Mouse (Mus musculus): ENCODE measurements at regions not wholly inside any gene's neighbourhood (a gene's known extent, or its start where the extent isn't known, plus 50 kb on each side); places are given as distances from the start of the nearest gene placed in this dataset.

DNA sequence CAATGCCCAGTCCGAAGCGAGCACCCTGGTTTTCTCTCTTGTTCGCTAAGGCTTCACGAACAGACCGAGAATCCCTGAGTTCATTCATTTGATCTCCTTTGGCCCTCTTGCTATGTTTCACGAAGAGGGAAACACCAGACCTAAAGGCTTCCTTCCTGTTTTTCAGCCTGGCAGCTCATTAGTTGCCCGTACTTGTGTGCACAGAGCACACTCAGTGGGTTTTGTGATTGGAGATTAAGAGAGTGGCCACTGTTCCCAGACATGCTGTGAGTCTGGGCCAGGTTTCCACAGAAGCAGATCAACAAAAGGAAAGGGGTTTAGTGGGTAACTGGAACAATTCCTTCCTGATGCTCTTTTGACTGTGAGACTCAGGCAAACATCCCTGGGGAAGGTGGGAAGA lies 331.5 kb upstream of the Kazn start:
- no peak for DNase-seq (ENCODE audit: low read depth, low spot score)

DNA sequence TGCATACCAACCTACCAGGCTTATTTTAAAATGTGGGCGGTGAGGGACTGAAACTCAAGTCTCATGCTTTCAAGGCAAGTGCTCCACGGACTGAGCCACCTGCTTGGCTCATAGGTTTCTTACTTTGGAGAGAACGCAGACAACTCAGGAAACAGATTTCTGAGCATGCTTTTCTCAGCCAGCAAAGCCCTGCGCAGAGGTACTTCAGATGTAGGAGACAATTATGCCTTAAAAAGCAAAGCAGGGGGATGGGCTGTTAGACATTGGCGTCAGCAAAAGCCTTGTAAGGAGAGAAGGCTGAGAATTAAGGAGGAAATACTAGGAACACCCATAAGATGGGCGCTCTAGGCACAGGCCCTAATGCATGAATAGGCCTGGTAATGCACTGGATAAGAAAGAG lies 329.4 kb upstream of the Kazn start:
- DNase-seq (ENCODE audit: low read depth, low spot score): peak; percentile 61

DNA sequence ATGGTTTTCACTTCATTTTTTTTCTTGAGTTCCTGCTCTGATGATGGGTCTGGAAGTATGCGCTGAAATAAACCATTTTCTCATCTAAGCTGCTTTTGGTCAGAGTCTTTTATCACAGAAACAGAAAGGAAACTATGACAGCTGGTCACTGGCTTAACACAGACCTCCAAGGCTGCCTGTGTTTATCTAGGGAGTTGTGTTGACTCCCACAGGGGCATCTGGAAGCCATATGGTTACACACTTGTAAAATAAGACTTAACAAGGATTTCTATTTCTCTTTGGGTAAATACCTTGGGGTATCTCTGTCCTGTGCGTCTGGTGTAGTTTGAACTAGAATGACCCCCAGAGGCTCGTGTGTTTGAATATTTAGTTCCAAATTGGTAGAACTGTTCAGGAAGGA lies 315.5 kb upstream of the Kazn start:
- DNase-seq (ENCODE audit: low read depth, low spot score): peak; percentile 49

DNA sequence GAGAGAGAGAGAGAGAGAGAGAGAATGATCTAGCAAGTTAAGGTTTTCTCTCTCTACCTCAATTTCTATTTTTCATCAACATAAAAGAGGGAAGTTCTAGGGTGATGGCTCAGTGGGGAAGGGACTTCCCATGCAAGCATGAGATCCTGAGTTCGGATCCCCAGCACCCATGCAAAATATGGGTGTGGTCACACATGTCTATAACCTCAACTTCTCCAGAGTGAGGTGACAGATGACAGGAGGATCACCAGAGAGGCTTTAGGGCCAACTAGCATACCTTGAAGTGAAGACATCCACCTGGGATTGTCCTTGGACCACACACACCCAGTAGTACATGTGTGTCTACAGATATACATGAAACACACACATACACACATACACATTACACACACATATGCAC lies 306.7 kb upstream of the Kazn start:
- DNase-seq (ENCODE audit: low read depth, low spot score): no peak

DNA sequence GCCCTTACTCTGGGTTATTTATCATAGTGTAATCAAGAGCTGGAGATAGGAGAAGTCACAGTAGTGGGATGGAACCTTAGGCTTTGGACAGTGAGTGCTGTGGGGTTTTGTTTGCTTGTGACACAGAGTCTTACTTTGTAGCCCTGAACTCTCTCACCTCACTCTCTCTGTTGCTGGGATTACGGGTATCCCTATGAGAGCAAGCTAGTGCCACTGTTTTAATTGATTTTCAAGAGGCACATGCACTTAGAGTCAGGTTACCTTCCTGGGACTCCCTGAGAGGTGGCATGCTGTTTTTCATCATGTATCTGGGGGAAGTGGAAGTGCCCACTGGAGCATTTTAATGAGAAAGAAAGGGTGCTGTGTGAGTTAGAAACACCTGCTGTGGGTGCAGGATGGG lies 306.0 kb upstream of the Kazn start:
- no peak for DNase-seq (ENCODE audit: low read depth, low spot score)

DNA sequence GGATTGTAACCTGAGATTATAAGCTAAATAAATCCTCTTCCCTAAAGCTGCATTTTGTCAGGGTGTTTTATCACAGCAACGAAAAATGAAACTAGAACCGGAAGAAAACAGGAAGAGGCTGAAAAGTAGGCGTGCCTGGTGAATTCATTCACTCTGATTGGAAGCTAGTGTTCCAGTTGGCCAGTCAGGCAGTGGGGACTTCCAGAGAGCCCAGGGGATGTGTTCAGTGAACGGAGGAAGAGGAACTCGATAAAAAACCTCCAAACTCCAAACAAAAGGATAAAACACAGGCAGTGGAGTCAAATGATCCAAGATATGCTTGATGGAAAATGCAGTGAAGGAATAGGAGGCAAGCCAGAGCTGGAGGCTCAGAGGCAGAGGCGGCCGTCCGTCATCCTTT lies 305.5 kb upstream of the Kazn start:
- no peak for DNase-seq (ENCODE audit: low read depth, low spot score)

DNA sequence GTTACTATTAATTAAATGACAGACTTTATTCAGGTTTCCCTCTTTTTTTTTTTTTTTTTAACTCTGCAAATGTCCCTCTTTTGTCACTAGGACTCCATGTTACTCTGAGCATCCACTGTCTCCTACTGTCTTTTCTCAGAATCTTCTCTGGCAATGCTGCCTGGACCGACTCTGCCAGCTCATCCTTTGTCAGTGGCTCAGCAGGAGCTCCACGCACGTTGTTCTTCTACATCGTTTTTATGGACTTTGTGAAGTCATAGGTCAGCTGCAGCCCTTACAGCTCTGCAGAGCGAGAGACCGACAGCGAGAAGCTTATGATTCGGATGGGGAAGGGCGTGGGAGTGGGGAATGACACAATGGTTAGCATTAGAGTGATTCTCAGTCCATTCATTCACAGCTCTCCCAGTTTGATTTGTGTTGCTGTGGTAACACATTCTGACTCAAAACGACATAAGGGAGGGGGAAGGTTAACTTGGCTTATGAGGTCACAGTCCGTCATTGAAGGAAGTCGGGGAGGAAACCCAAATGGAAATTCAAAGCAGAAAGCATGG lies 300.1 kb upstream of the Kazn start:
- DNase-seq (ENCODE audit: low read depth, low spot score): no peak

DNA sequence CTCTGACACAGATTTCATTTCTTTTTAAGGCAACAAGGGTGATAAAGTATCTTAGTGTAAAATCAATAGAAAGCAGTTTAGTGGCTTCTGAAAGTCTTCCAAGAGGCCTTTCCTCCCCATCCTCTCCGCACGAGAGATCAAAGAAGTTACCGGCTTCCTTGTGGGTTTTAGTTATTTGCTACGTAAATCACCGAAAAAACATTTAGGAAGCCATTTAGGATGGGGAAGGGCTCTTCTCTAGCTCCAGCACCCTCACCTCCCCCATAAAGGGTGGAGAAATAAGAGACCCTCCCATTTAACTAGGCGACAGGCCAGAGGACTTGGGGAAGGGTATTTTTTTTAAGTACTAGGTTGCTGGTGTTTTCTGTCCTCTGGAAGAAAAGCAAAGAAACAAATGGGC lies 287.9 kb upstream of the Kazn start:
- no peak for DNase-seq (ENCODE audit: low read depth, low spot score)

DNA sequence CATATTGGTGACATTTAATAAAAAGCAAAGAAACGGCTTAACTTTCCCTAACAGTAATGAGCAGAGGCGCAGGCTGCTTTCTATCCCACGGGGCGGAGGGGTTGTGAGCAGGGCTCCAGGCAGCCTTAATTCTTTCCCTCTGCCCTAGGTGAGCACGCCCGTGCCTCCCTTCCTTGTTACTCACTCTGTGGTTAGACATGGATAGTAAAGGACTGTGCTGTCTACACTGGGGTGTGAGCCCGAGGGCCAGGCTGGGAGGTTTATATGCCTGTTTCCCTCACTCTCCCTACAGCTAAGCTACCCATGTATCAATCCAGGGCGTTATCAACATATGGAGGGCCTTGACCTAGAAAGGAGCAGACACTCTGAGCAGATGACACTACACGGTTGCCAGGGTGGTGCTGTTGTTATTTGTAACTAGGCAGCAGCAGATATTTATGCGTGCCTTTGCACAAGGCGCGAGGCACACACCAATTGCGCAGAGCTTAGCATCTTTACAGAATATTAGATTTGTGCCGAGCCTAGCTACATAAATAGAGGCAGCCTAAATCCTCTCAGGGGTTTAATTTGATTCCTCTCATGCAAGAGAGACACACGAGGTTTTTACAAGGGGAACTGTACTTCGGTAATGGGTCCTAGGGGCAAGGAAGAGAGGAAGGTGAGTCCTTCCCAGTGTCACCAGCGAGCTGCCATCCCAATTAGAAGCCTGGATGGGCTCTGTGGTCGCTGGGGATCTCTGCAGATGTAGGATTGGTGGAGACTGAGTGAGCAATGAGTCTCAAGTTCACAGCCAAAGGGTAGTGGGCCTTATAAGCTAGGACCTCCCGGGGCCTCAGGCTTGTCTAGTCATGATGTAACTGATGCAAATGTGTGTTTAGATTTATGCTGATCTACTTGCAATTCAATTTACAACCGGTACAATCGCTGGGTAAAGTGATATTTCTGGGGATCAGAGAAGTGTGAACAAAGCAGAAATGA lies 278.6 kb upstream of the Kazn start:
- DNase-seq (ENCODE audit: low read depth, low spot score): no peak

DNA sequence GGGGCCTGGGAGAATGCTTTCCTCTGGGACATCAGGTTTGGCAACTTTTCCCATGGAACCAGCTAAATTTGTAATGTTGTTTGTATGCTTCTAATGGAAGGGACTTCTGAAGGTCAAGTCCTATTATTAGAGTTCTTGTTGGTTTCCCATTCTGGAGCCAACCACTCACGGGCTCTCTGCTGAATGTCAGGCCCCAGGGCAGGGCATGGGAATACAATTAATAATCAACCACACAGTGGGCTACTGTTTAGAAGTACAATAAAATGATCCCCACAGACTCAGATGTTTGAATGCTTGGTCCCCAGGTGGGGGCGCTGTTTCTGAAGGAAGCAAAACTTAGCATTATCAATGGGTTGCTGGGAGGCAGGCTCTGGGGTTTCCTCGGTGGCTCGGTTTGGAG lies 275.6 kb upstream of the Kazn start:
- DNase-seq (ENCODE audit: low read depth, low spot score): no peak

DNA sequence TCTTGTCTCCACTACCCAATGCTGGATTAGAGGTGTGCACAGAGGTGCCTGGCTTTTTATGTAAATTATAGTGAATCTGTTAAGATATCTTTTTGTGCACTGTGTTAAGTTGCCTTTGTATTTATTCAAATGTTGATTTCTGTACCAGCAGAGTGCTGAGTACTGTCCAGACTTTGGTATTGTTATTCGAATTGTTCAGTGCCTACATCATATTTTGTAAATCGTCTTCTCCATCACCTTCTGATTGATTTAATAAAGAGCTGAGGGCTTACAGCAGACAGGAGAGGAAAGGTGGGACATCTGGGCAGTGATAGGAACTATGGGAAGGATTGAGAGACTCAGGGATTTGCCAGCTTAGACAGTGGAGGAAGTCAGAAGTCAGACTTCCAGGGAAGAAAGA lies 270.2 kb upstream of the Kazn start:
- DNase-seq (ENCODE audit: low read depth, low spot score): no peak

DNA sequence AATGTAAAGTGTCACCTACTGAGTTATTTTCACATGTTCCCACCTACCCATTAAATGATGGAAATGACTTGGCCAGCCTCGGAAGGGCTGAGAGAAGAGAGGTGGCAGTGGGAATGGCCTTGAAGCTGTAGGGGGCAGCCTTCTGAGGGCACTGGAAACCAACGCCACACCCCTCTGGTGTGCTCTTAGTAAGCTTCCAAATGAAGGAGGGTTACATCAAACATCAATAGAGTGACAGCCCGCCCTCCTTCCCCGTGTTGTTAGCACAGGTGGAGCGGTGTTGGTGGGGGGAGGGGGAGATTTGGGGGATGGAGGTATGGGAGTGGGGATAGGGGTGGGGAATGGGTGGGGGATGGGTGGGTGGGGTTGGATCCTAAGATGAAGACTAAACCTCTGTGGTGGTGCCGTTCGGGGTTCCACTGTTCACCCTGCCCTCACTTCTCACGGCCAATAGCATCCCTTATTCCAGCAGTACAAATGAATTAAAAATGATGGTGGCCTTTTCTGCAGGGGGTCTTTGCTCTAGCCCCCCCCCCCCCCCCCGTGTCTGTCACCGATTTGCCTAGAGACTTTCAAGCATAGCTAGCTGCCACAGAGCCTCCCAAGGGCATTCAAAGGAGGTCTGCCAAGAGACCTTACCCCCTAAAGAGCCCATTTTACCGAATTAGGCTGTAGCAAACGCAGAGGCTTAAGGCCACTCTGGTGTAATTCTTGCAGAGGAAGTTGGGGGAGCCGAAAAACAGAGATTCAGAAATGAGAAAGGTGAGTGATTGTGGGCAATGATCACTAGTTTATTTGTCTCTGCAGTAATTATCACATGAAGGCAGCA lies 267.4 kb upstream of the Kazn start:
- DNase-seq (ENCODE audit: low read depth, low spot score): no peak

DNA sequence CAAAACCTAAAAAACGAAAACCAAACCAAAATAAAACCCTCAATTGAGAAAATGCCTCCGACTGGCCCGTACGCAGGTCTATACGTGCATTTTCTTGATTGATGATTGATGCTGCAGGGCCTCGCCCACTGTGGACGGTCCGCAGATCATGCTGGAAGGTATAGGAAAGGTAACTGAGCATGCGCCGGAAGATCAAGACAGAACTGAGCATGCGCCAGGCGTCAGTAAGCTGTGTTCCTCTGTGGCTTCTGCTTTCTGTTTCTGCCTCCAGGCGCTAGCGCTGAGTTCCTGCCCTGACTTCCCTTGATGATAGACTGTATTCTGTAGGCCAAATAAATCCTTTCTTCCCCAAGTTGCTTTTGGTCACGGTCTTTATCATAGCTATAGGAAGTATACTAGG lies 264.6 kb upstream of the Kazn start:
- DNase-seq (ENCODE audit: low read depth, low spot score): no peak

DNA sequence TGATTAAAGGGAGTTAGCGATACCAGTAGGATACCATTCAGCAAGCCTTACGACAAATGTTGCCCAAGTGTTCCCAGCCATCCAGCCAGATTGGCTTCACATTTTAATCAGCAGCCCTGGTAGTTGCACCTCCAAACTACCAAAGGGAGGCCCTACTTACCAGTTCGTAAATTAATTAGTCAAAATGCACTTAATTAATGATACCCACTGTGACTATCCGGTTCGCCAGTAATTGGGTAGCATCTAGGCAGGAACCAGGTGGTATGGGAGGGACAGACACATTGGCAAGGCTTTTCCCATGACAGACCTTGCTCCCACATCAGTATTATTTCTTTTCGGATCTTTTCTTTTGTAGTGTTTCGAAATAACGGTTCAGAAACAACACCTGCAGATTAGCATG lies 262.0 kb upstream of the Kazn start:
- DNase-seq (ENCODE audit: low read depth, low spot score): no peak

DNA sequence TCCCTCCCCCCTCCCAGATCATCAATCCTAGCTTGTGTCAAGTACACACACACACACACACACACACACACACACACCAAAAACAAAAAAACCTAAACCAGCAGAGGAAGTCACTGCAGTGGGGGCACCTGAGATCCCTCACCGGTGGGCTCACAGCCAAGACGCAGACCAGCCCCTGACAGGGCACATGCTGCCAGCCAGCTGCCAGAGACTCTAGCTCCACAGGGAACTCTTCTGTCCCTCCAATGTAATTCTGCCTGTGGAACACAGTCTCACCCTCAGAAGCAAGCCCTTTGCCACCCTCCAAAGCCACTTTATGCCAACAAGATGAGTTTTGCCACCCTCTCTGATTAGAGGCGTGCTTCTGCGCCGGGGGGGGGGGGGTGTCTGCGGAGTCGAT lies 261.3 kb upstream of the Kazn start:
- no peak for DNase-seq (ENCODE audit: low read depth, low spot score)

DNA sequence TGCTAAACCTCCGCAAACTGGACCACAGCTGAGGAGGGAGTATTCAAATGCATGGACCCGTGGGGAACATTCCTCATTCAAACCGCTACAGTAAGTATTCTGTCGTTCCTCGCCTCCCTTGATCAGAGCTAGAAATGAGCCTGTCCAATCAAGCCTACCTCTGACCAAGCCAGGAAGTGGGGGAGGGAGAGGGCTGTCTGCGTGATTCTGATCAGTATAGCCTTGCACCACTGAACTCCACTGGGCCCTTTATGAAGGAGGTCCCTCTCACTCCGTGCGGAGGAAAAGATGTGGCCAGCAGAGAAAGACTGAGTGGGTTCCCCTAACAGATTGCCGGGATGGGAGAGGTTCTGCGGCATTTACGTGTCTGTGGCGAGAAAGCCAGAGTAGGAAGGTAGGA lies 257.4 kb upstream of the Kazn start:
- no peak for DNase-seq (ENCODE audit: low read depth, low spot score)

DNA sequence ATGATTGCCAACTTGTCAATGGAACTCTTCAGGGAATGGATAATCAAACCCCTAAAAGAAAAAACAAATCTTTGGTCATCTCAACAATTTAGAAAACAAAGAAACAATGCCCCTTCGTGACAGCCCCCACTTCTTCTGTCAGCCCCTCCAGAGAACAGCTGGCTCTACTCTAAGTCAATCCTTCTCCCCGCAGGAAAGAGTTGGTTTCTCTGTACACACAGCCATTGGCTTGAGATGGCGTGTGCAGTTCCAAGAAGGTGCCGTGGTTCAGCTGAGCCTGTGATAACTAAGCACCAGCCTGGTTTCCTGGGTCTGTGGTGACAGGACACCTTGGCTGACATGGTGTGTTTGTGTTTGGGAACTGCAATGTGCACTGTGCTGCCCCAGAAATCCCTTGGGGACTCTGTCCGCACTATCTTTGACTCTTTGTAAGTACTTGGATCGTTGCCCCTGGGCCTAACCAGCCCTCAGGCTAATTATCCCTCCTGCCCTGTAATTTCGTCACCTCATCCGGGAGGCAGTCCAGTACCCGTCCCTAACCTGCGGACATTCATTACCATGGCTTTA lies 253.8 kb upstream of the Kazn start:
- no peak for DNase-seq (ENCODE audit: low read depth, low spot score)

DNA sequence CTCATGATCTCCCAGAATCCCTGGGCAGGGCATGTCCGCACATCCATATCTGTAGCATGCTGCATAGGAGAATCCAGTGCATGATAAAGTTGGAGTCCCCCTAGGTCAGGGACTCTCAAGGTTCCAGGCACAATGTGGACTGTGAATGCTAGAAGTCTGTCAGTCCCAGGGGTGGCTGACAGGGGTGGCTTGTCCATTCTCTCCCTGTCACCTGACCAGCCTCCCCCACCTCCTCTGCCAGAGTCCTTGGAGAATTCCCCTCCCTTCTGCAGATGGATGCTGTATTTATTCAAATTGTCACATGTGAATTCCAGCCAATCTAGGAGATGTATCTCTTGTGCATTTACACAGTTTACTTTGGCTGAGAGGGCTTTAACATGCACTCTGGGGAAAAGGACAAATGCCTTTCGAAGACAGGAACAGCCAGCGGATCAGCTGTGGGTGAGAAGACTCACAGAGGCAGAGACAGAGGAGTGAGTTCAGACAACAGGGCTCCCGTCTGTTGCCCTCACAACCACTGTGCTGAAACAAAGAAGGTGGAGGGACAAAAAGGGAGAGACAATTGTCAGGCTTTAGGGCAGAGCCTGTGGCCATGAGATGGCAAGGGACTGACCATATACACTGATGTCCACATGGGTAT lies 246.7 kb upstream of the Kazn start:
- DNase-seq (ENCODE audit: low read depth, low spot score): no peak

DNA sequence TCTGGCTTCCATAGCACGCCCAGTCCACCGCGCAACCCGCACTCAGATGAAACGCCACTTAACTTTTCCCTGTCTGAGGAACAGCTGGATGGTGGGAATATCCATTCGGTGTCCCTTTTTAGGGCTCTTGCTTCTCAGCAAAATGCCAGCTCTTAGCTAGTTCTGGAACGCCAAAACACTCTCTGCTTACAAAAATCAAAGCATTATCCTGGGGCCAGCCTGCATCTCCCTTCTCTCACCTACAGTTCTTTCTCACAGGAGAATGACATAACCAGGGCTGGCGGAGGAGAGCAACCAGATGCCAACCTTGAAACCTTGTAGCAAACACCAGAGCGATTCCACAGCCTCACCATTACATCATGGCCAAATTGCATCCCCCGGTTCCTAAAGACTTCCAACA lies 236.4 kb upstream of the Kazn start:
- no peak for DNase-seq (ENCODE audit: low read depth, low spot score)

DNA sequence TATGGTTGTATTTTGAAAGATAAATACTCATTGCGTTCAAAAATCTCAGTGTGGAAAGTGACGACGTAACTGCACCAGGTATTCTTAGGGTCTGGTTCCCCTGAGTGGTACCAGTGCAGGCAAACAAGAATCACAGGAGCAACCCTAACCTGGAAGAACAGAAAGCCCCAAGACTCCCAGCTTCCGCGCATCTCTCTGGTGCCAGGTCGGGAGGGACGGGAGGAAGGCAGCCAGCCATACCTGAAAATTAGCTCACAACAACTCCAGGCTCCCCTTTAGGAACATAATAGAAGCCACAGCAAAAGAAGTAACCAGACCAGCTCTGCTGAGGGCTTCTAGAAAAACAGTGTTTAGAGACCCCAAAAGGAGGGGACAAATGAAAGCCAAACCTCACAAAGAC lies 235.4 kb upstream of the Kazn start:
- no peak for DNase-seq (ENCODE audit: low read depth, low spot score)

DNA sequence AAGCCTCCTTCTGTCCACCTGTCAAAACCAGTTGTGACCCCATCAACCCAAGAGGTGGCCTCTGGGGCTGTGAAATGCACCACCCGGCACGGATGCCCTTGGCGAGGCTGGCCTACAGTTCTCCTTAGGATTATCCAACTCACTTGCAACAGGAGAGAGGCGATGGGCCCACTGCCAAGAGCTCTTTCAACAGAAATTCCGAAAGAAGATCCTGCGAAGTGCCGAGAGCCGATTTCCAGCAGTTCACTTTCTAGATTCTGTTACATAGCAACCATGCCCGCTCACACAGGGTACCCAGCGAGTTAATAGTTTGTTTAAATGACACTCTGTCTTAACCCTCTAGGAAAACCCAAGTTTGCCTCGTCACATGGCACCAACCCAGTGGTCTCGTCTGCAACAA lies 234.8 kb upstream of the Kazn start:
- peak; percentile 76 for DNase-seq (ENCODE audit: low read depth, low spot score)

DNA sequence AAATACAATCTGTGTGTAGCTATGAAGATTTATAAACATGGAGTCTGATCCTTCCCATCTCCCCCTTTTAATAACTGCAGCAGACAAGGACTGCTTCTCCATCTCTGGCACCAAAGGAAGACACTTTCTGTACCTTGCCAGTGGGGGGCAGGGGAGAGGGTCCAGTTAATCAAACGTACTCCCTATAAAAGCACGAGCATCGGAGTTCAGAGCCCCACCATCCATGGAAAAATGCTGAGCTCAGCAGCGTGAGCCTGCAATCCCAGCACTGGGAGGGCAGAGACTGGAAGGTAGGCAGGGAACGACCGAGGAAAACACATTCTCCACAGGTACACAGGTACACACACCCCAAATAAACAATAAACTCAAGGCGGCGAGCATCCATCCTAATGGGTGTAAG lies 234.1 kb upstream of the Kazn start:
- no peak for DNase-seq (ENCODE audit: low read depth, low spot score)
